ENCODE assay signal across 12 mouse cellular contexts in genomic region chr9:81136366-81136765, GRCm38 (mm10).
"Had no signal": no experiment of that assay in that cellular context is flagged by ENCODE, and none has a peak within 500 bp of the region (broad histone marks: within the 10 kb centered on the region; RNA-seq: fewer than 3 reads in every experiment).

No protein-coding gene starts in this region.

- ATAC-seq: liver, embryonic 12.5 days had no signal

- H3K4me2 ChIP-seq: liver, embryonic 12.5 days; neural tube, embryonic 15.5 days had no signal

- H3K27me3 ChIP-seq: liver, embryonic 12.5 days; neural tube, embryonic 15.5 days had no signal

- H3K27ac ChIP-seq: limb, embryonic 10.5 days; liver, embryonic 12.5 days; midbrain, embryonic 10.5 days; neural tube, embryonic 15.5 days; stomach, postnatal 0 days had no signal

- DNase-seq: kidney, adult 11 months; kidney, adult 9 months; kidney, postnatal 14 days; lung, postnatal 10 days; midbrain, embryonic 14.5 days; right cerebral cortex, adult 18-20 months had no signal

- H3K36me3 ChIP-seq: limb, embryonic 10.5 days; liver, embryonic 12.5 days; midbrain, embryonic 10.5 days; neural tube, embryonic 15.5 days had no signal

- H3K9me3 ChIP-seq: limb, embryonic 10.5 days; liver, embryonic 12.5 days; midbrain, embryonic 10.5 days; neural tube, embryonic 15.5 days had no signal

- H3K9ac ChIP-seq: liver, embryonic 12.5 days; neural tube, embryonic 15.5 days had no signal

- H3K4me3 ChIP-seq: limb, embryonic 10.5 days; liver, embryonic 12.5 days; midbrain, embryonic 10.5 days; myocyte; neural tube, embryonic 15.5 days had no signal

- H3K4me1 ChIP-seq: limb, embryonic 10.5 days; liver, embryonic 12.5 days; midbrain, embryonic 10.5 days; neural tube, embryonic 15.5 days had no signal
